Mouse (Mus musculus) neutrophil, adult 65 days (primary cell): ENCODE results near the gene Zscan4d. TPM values are rescaled to one million over a fixed set of nuclear protein-coding genes. Genes with fewer than 3 reads are reported as not detected.

Experiments
- total RNA-seq: library from RNA; stranded (reverse); gene quantifications from 2 replicates; pipeline ENCODE4 v1.2.4, GENCODE M21; 2023

The Zscan4d gene
- not detected in 2 replicates for total RNA-seq

DNA sequence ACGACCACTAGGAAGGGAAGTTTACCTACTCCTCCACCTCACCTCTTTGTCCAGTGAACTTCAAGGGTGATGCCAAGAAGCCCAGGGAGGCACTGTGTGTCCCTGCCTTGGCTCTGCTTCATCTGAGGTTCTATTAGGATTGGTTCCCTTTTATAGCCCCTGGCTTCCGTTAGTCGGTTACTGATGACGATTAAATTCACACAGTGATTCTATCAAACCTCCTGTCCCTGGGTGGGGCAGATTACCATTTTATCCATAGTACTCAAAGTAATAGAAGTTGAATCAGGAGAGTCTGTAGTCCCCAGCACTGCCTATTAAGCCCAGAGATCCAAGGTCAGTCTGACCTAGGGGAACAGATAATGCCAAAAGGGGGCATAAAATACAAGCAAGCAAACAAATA is at the start of gene Zscan4d:
Gene Zscan4d (minus strand): TSS at position 101 of the 400 bp plus-strand sequence.

Other genes starting within 250 kb of the Zscan4d start
- not detected in 2 replicates for gene Zscan4c, start 160.4 kb downstream of the Zscan4d start, total RNA-seq
- not detected in 2 replicates for gene Zscan4-ps1, start 96.5 kb downstream of the Zscan4d start, total RNA-seq
- gene Zscan4e, start 144.5 kb upstream of the Zscan4d start, total RNA-seq, result not detected in 2 replicates
- gene Zscan4f, start 231.8 kb upstream of the Zscan4d start, total RNA-seq, result not detected in 2 replicates